Mouse (Mus musculus) thymus, postnatal 0 days (tissue): ENCODE measurements around the gene Vps53. TPM values are rescaled to one million over a fixed set of nuclear protein-coding genes. Genes with fewer than 3 reads are reported as not detected.

ENCODE experiments used
- DNase-seq: peaks from one replicate; pipeline ENCODE4 v3.0.0-alpha.2; 2015; ENCODE audit warnings: low spot score
- polyA plus RNA-seq: library from polyadenylated mRNA; unstranded; fragments of >200 nt; fragmentation: Nextera tagmentation; extraction: Ambion mirVana; gene quantifications from 2 replicates; pipeline ENCODE4 v1.2.1, GENCODE M21; 2015

Vps53 gene
- polyA plus RNA-seq, 1 experiment from 2014 or later: 52.8 TPM

- DNase-seq: no peak
Observed at GRCm38 (mm10) chr11:76060906-76061305, 118.5 kb downstream of the Vps53 start.

- DNase-seq: no peak
Observed at GRCm38 (mm10) chr11:76059971-76060370, 119.5 kb downstream of the Vps53 start.

- peak; percentile 23 for DNase-seq
Observed at GRCm38 (mm10) chr11:76056487-76056886, 123.0 kb downstream of the Vps53 start.

- DNase-seq: no peak
Observed at GRCm38 (mm10) chr11:76052496-76052895, 127.0 kb downstream of the Vps53 start.

GRCm38 (mm10) chr11:76050967-76051512 is 128.4 kb downstream of the Vps53 start:
- DNase-seq: no peak

- DNase-seq: no peak
Observed at GRCm38 (mm10) chr11:76050509-76050908, 128.9 kb downstream of the Vps53 start.

GRCm38 (mm10) chr11:76045367-76045766 is 134.1 kb downstream of the Vps53 start:
- DNase-seq: no peak

- no peak for DNase-seq
Observed at GRCm38 (mm10) chr11:76044468-76044867, 135.0 kb downstream of the Vps53 start.

GRCm38 (mm10) chr11:76042882-76043281 is 136.6 kb downstream of the Vps53 start:
- no peak for DNase-seq

- DNase-seq: no peak
Observed at GRCm38 (mm10) chr11:76042041-76042638, 137.3 kb downstream of the Vps53 start.

GRCm38 (mm10) chr11:76040761-76041376 is 138.6 kb downstream of the Vps53 start:
- DNase-seq: no peak

GRCm38 (mm10) chr11:76040106-76040505 is 139.3 kb downstream of the Vps53 start:
- DNase-seq: peak; percentile 34

- no peak for DNase-seq
Observed at GRCm38 (mm10) chr11:76039271-76040053, 140.0 kb downstream of the Vps53 start.

- DNase-seq: peak; percentile 44
Observed at GRCm38 (mm10) chr11:76037581-76038294, 141.7 kb downstream of the Vps53 start.

- no peak for DNase-seq
Observed at GRCm38 (mm10) chr11:76035182-76035581, 144.3 kb downstream of the Vps53 start.

- no peak for DNase-seq
Observed at GRCm38 (mm10) chr11:76033836-76034235, 145.6 kb downstream of the Vps53 start.

GRCm38 (mm10) chr11:76033359-76033758 is 146.1 kb downstream of the Vps53 start:
- no peak for DNase-seq

- DNase-seq: no peak
Observed at GRCm38 (mm10) chr11:76028072-76028465, 151.4 kb downstream of the Vps53 start.

GRCm38 (mm10) chr11:76027139-76028071 is 152.0 kb downstream of the Vps53 start, which contains the start of gene Rflnb:
Rflnb (minus strand) TSS chr11:76027782.
- no peak for DNase-seq

- peak; percentile 22 for DNase-seq
Observed at GRCm38 (mm10) chr11:76026527-76027138, 152.8 kb downstream of the Vps53 start.
